Comparison of ENCODE assay signal across 8 mouse cellular contexts in genomic region chrX:105928861-105929477, GRCm38 (mm10). TPM values are rescaled to one million over a fixed set of nuclear protein-coding genes. Genes with fewer than 3 reads are reported as not detected.
DNase-seq lines count a peak whose midpoint lies in the region; ATAC-seq and TF ChIP-seq lines count a peak whose summit lies in the region.

Gene Atrx (minus strand): TSS chrX:105929403.

- peak within 1 kb of the TSS; percentile 92 for H3K9ac ChIP-seq in hindbrain, postnatal 0 days (replicated peaks; ENCODE audit: low read length)

- no peaks in the 10 kb centered on the region for H3K36me3 ChIP-seq in hindbrain, postnatal 0 days (ENCODE audit: insufficient read depth, low read length)
- H3K36me3 ChIP-seq in megakaryocyte, embryonic 14.5 days (replicated peaks; ENCODE audit: low read length), result no peaks in the 10 kb centered on the region

- H3K27me3 ChIP-seq in hindbrain, postnatal 0 days (ENCODE audit: insufficient read depth, low read length), result no peaks in the 10 kb centered on the region
- H3K27me3 ChIP-seq in megakaryocyte, embryonic 14.5 days (replicated peaks), result peaks cover 3% of the 10 kb centered on the region

- WGBS in hindbrain, postnatal 0 days, result 33% methylated on average over 28 of the region's 42 CpGs

- peak within 1 kb of the TSS; percentile 91 for H3K27ac ChIP-seq in gastrocnemius, adult 2 months
- H3K27ac ChIP-seq in hindbrain, postnatal 0 days, result peak within 1 kb of the TSS; percentile 96

- peak; percentile 74 for ATAC-seq in activated CD4-positive, CD25-positive, alpha-beta regulatory T cell, adult 4 months
- peak; percentile 93 for ATAC-seq in common myeloid progenitor, adult 5-6 weeks (replicated peaks; ENCODE audit: low read depth, poor library complexity, severe bottlenecking)
- ATAC-seq in hindbrain, postnatal 0 days, result peak; percentile 95

- no peaks in the 10 kb centered on the region for H3K9me3 ChIP-seq in hindbrain, postnatal 0 days (ENCODE audit: low read length)
- H3K9me3 ChIP-seq in megakaryocyte, embryonic 14.5 days, result peaks cover 7% of the 10 kb centered on the region

- DNase-seq in gastrocnemius, adult 2 months, result peak; percentile 78
- peak; percentile 88 for DNase-seq in hindbrain, postnatal 0 days (ENCODE audit: low spot score)
- DNase-seq in left cerebral cortex, adult 8-10 months (ENCODE audit: low spot score in 2 of 2), result peak; percentile 50 to 76
- peak; percentile 86 to 90 for DNase-seq in right cerebral cortex, postnatal 10 days (ENCODE audit: low spot score in 2 of 2)
- peak; percentile 66 to 71 for DNase-seq in urinary bladder, postnatal 4 days (ENCODE audit: low spot score in 2 of 2)

- peak within 1 kb of the TSS; percentile 56 for H3K4me2 ChIP-seq in hindbrain, postnatal 0 days (ENCODE audit: low read depth, low read length)

- intact Hi-C loops in gastrocnemius, adult 2 months (cut with DNase I), result loop anchor here (5.0 kb wide), 1 partner anchor 83 kb away; the partner anchor contains the start of gene Magt1

- TF ChIP-seq CTCF in gastrocnemius, adult 2 months (IDR thresholded peaks at IDR 0.05), result no peak
- TF ChIP-seq CTCF in hindbrain, postnatal 0 days (IDR thresholded peaks at IDR 0.05; ENCODE audit: low read depth), result no peak

- peak within 1 kb of the TSS; percentile 87 for H3K4me3 ChIP-seq in gastrocnemius, adult 2 months
- peak within 1 kb of the TSS; percentile 63 for H3K4me3 ChIP-seq in hindbrain, postnatal 0 days (ENCODE audit: low read length)
- H3K4me3 ChIP-seq in megakaryocyte, embryonic 14.5 days (replicated peaks), result peak within 1 kb of the TSS; percentile 93

- no peaks in the 10 kb centered on the region for H3K4me1 ChIP-seq in hindbrain, postnatal 0 days (ENCODE audit: insufficient read depth, low read length)
- peaks cover 25% of the 10 kb centered on the region for H3K4me1 ChIP-seq in megakaryocyte, embryonic 14.5 days

RNA-seq across cellular contexts. Expression of gene Atrx, which starts in this region (rescaled TPM):
- 100 to 1,000 TPM; 288 to 344 TPM for polyA plus RNA-seq in activated CD4-positive, CD25-positive, alpha-beta regulatory T cell, adult 4 months (2017; shearing (Covaris generic))
- total RNA-seq in common myeloid progenitor, adult 5-6 weeks (2017), result 390 TPM in 2 replicates
- total RNA-seq in gastrocnemius, adult 2 months (2021), result 10 to 100 TPM; 38.7 to 42.4 TPM
- total RNA-seq in hindbrain, postnatal 0 days (2014; rRNA removed), result 221 and 295 TPM in 2 replicates
- 205 and 209 TPM in 2 replicates for polyA plus RNA-seq in hindbrain, postnatal 0 days (2015; fragmentation: Nextera tagmentation; extraction: Ambion mirVana)
- total RNA-seq in left cerebral cortex, adult 8-10 months (2022), result 100 to 1,000 TPM; 157 to 164 (median 162) TPM
- 6.7 TPM in 1 of 2 replicates, not detected in the other for polyA plus RNA-seq in megakaryocyte, embryonic 14.5 days (2012; ENCODE audit: insufficient read depth, low replicate concordance)

Comparison
In these comparisons a context has a peak if more than half of its experiments do, and no peak if none do; other contexts are left out.
1. Peak in every context shown above with its lines: DNase-seq, ATAC-seq, H3K4me3 ChIP-seq and H3K27ac ChIP-seq.
2. RNA of gene Atrx (polyA plus RNA-seq): 288 to 344 TPM in activated CD4-positive, CD25-positive, alpha-beta regulatory T cell, adult 4 months and 205 to 209 TPM in hindbrain, postnatal 0 days; 6.7 TPM in megakaryocyte, embryonic 14.5 days; every median in the first group is over 10 times any median in the second.